Mouse (Mus musculus) mouse embryonic stem cell (cell line): ENCODE measurements around the gene Tbc1d16.

ENCODE experiments used
- in situ Hi-C, 2 experiments: fragments of 300-500 bp; cut with MboI; formaldehyde crosslinking; loops; 1 replicate in 1 of 2; 3 replicates in 1 of 2; pipeline ENCODE4 v1.14.3; 2019 to 2020; ENCODE audit warnings: low sequenced_read_pairs in 2 of 2, low pct_unique_long_range_greater_than_20kb in 1 of 2, mixed read lengths in 1 of 2; ENCODE audit not compliant: unreplicated experiment in 1 of 2

The Tbc1d16 gene

DNA sequence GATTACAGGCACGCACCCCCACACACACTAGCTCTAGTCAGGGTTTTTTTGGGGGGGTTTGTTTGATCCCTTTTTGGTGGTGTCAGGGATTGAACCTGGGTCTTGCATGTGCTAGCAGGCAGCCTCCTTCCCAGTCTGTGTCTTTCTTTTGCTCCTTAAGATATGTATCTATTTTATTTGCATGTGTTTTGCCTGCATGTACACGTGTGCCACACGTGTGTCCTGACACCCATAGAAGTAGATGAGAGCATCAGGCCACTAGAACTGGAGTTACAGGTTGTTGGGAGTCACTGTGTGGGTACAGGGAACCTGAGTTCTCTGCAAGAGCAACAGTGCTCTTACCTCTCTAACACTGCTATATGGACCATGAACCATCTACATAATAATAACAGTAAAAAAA, 39.0 kb downstream of the Tbc1d16 start:
- in situ Hi-C loops = loop anchor here in 1 of 2 experiments (10.0 kb wide), 1 partner anchor 95 kb away; no protein-coding TSS in a partner anchor

GRCm38 (mm10) chr11:119188389-119188788, 39.9 kb downstream of the Tbc1d16 start:
- in situ Hi-C loops = loop anchor here in 1 of 2 experiments (10.0 kb wide), 1 partner anchor 94 kb away; no protein-coding TSS in a partner anchor

- in situ Hi-C loops = loop anchor here in 1 of 2 experiments (10.0 kb wide), 1 partner anchor 93 kb away; no protein-coding TSS in a partner anchor
Measured at GRCm38 (mm10) chr11:119187800-119188197, 40.5 kb downstream of the Tbc1d16 start.

GRCm38 (mm10) chr11:119186989-119187799, 41.1 kb downstream of the Tbc1d16 start:
- in situ Hi-C loops = loop anchor here in 1 of 2 experiments (10.0 kb wide), 1 partner anchor 92 kb away; no protein-coding TSS in a partner anchor

DNA sequence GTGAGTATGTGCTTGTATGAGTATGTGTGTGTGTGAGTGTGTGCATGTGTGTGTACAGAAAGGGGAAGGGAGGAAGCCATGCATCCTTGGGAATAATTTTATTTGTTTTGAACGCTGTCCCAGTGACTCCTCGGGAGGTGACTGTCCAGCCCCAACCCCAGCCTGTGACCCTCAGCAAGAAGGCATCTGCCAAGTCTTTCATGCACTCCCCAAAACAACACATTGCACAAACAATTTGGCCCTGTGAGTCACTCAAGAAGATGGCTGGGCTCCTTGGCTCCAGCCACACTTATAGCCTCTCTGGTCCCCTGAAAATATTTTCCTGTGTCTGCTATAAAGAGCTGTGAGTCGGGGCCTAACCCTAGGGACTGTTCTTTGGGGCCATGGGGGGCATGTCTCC, 41.9 kb downstream of the Tbc1d16 start:
- in situ Hi-C loops = loop anchor here in 1 of 2 experiments (10.0 kb wide), 1 partner anchor 92 kb away; no protein-coding TSS in a partner anchor

DNA sequence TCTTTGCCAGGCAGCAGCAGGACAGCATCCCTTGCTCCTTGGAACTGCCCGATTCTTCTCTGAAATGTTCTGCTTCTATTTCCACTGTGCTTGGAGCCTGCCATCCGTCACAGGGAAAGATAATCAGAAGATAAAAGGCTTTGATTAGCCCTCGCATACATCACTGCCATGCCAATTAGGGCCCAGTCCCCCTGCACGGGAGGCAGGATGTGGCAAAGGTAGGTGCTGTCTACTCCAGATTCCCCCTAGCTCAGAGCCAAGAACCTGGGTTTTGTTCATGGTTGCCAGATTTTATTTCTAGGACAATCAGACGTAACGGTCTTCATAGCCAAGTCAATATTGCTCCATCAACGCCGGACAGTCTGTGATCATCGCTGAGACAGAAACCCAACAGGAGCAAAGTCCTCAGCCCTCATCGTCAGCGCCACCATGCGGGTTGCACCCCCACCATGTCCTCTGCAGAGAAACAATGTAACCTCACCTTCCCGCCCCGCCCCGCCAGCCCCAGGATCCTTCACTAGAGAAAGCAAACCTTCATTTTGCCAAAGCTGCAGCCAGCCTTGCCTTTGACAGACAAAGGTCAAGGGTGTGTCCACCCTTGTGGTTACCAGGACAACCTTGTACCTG, 44.5 kb downstream of the Tbc1d16 start:
- in situ Hi-C loops = loop anchor here in 1 of 2 experiments (10.0 kb wide), 1 partner anchor 89 kb away; no protein-coding TSS in a partner anchor

DNA sequence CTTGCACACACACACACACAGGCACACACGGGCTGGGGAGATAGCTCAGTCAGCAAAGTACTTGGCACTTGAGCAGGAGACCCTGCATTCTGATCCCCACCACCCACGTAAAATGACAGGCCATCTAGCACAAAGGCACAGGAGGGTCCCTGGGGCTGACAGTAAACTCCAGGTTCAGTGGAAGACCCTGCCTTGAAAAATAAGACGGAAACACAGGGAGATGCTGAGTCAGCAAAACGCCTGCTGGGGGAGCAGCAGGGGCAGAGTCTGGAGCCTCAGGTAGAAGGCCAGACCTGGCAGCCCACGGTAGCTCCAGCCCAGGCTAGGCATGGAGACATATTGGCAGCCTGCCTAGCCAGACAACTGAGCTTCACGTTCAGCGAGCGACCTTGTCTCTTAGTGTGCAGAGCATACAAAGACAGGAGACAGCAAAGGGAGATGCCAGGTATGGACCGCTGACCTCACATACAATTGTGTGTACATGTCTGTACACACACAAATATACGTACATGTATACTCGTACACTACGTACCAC, 46.4 kb downstream of the Tbc1d16 start:
- in situ Hi-C loops = loop anchor here in 1 of 2 experiments (10.0 kb wide), 1 partner anchor 87 kb away; no protein-coding TSS in a partner anchor

- in situ Hi-C loops = loop anchor here in 1 of 2 experiments (10.0 kb wide), 1 partner anchor 86 kb away; no protein-coding TSS in a partner anchor
Measured at GRCm38 (mm10) chr11:119180824-119181582, 47.3 kb downstream of the Tbc1d16 start.

GRCm38 (mm10) chr11:119178317-119178716, 50.0 kb downstream of the Tbc1d16 start:
- in situ Hi-C loops = no loop called here

GRCm38 (mm10) chr11:119176389-119177179, 51.7 kb downstream of the Tbc1d16 start:
- in situ Hi-C loops = no loop called here

- in situ Hi-C loops = no loop called here
Measured at GRCm38 (mm10) chr11:119171588-119171987, 56.7 kb downstream of the Tbc1d16 start.

GRCm38 (mm10) chr11:119168851-119169250, 59.4 kb downstream of the Tbc1d16 start:
- in situ Hi-C loops = no loop called here

GRCm38 (mm10) chr11:119165995-119166394, 62.3 kb downstream of the Tbc1d16 start:
- in situ Hi-C loops = no loop called here

GRCm38 (mm10) chr11:119164375-119164774, 63.9 kb downstream of the Tbc1d16 start:
- in situ Hi-C loops = no loop called here

DNA sequence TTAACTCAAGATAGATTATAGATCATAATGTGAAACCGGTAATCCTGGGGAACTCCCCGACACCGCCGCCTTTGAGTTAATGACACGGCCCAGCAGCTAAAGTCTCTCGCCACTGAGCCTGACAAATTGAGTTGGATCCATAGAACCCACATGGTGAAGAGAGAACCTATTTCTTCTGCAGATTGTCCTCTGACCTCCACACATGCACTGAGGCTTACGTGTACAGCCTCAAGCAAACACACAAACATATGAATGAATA, 64.6 kb downstream of the Tbc1d16 start:
- in situ Hi-C loops = no loop called here

DNA sequence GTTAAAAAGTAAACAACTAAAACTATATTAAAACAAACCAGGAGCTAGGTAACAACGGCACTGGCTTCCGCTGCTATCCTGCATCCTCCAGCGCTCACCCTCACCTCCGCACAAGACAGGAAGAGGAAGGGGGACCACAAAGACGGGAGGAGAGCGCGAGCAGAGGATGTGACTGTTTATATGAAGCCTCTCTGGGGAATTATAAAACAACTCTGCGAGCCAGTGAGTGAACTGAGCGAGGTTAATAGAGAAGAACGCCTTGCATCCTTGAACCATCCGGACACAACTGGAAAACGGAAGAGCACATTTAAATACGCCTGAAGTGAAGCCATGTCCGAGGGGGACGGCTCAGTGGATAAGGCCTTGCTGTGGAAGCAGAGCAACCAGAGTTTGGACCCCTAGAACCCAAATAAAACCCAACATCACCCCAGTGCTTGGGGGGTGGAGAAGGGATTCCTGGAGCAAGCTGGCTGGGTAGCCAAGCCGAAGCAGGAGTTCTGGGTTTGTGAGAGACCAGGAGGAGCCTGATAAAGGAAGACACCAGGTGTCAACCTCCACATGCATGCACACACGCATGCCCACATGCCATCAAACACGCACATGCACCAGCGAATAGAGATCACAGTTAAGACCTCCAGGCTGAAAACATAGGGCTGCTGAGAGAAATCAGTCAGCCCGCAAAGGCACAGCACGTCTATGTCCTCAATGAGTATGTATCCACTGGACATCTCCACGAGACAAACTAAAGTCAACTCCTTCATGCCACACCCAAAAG, 65.2 kb downstream of the Tbc1d16 start:
- in situ Hi-C loops = no loop called here

- in situ Hi-C loops = no loop called here
Measured at GRCm38 (mm10) chr11:119161665-119162064, 66.6 kb downstream of the Tbc1d16 start.
